Mouse (Mus musculus) duodenum, adult 2 months (tissue): ENCODE data around the gene Kcnq1. TPM values are rescaled to one million over a fixed set of nuclear protein-coding genes. Genes with fewer than 3 reads are reported as not detected.

Experiments used
- polyA plus RNA-seq: library from polyadenylated mRNA; depleted of rRNA; stranded (reverse); fragments of >200 nt; gene quantifications from 2 replicates; pipeline ENCODE4 v1.2.3, GENCODE M21; 2012; ENCODE audit warnings: low replicate concordance; rRNA removed

Kcnq1 gene
- 37.2 and 52.5 TPM in 2 replicates for polyA plus RNA-seq

GRCm38 (mm10) chr7:143106062-143106461, at the start of gene Kcnq1:
Kcnq1 (plus strand) TSS chr7:143106362.

GRCm38 (mm10) chr7:143068882-143069591, 37.1 kb upstream of the Kcnq1 start, which contains the start of gene Tssc4:
Tssc4 (plus strand) TSS chr7:143069249.

GRCm38 (mm10) chr7:143094592-143095553, 11.3 kb upstream of the Kcnq1 start, which contains the start of gene Trpm5:
Trpm5 (minus strand) TSS chr7:143094642.

GRCm38 (mm10) chr7:143460874-143461273, 354.7 kb downstream of the Kcnq1 start, which contains the start of gene Cdkn1c:
Cdkn1c (minus strand) TSS chr7:143461050.

GRCm38 (mm10) chr7:143473347-143474101, 367.4 kb downstream of the Kcnq1 start, which contains the start of gene Slc22a18:
Slc22a18 (plus strand) TSS chr7:143473736.

Other genes with a start within 250 kb of the Kcnq1 start
- gene Th, start 175.2 kb upstream of the Kcnq1 start, polyA plus RNA-seq = 1.6 and 2.3 TPM in 2 replicates
- 23.9 and 26.3 TPM in 2 replicates for gene Ascl2, start 137.1 kb upstream of the Kcnq1 start, polyA plus RNA-seq
- 1.5 and 1.7 TPM in 2 replicates for gene Tspan32, start 101.3 kb upstream of the Kcnq1 start, polyA plus RNA-seq
- 289 and 619 TPM in 2 replicates for gene Cd81, start 53.6 kb upstream of the Kcnq1 start, polyA plus RNA-seq
- 91.0 and 98.8 TPM in 2 replicates for gene Tssc4, start 37.1 kb upstream of the Kcnq1 start, polyA plus RNA-seq
- 4.6 and 6.7 TPM in 2 replicates for gene Trpm5, start 11.7 kb upstream of the Kcnq1 start, polyA plus RNA-seq